Mouse (Mus musculus): ENCODE results near the gene Foxj2. TPM values are rescaled to one million over a fixed set of nuclear protein-coding genes. Genes with fewer than 3 reads are reported as not detected.
A peak's percentile ranks its signal among the peaks of the same experiment; 100 is the strongest.

The Foxj2 gene
- polyA plus RNA-seq, 1 experiment from 2014 or later = 2.0 TPM

- no peak for ATAC-seq
- H3K36me3 ChIP-seq = peaks cover 58% of the 10 kb centered on the region
Observed at GRCm38 (mm10) chr6:122843759-122844158, 24.0 kb downstream of the Foxj2 start.

GRCm38 (mm10) chr6:122852696-122853095, 33.0 kb downstream of the Foxj2 start:
- Histone ChIP-seq H3K9me3 (replicated peaks) (no peaks in the 10 kb centered on the region), H3K4me2 (no peak overlapping the region), H3K4me1 (peaks cover 9% of the 10 kb centered on the region), H3K27ac (no peak overlapping the region), H3K27me3 (replicated peaks) (no peaks in the 10 kb centered on the region), H3K9ac (no peak overlapping the region), H3K36me3 (no peaks in the 10 kb centered on the region), H3K4me3 (no peak overlapping the region)
- 27% methylated on average over 2 of the region's 2 CpGs for WGBS (ENCODE audit: insufficient replicate concordance)
- ATAC-seq = no peak

More at GRCm38 (mm10) chr6:122843759-122844158, 24.0 kb downstream of the Foxj2 start:
- H3K4me1 ChIP-seq = no peaks in the 10 kb centered on the region
- no peak overlapping the region for H3K9ac ChIP-seq
- no peak overlapping the region for H3K4me2 ChIP-seq
- WGBS (ENCODE audit: insufficient replicate concordance) = 81% methylated on average over 6 of the region's 6 CpGs
- H3K4me3 ChIP-seq = no peak overlapping the region
- no peaks in the 10 kb centered on the region for H3K27me3 ChIP-seq (replicated peaks)
- no peak overlapping the region for H3K27ac ChIP-seq
- no peaks in the 10 kb centered on the region for H3K9me3 ChIP-seq (replicated peaks)

- no peak for ATAC-seq
- H3K36me3 ChIP-seq = no peaks in the 10 kb centered on the region
- no peak overlapping the region for H3K4me3 ChIP-seq
- H3K27ac ChIP-seq = no peak overlapping the region
- H3K27me3 ChIP-seq (replicated peaks) = no peaks in the 10 kb centered on the region
- no peak overlapping the region for H3K4me2 ChIP-seq
- no peak overlapping the region for H3K9ac ChIP-seq
- no peaks in the 10 kb centered on the region for H3K9me3 ChIP-seq (replicated peaks)
- 74% methylated on average over 12 of the region's 12 CpGs for WGBS (ENCODE audit: insufficient replicate concordance)
- peaks cover 9% of the 10 kb centered on the region for H3K4me1 ChIP-seq
Observed at GRCm38 (mm10) chr6:122854552-122854951, 34.8 kb downstream of the Foxj2 start.

- Histone ChIP-seq H3K27ac (no peak within 1 kb of the TSS), H3K27me3 (replicated peaks) (no peaks in the 10 kb centered on the region), H3K36me3 (no peaks in the 10 kb centered on the region), H3K9ac (no peak within 1 kb of the TSS), H3K4me3 (no peak within 1 kb of the TSS), H3K9me3 (replicated peaks) (no peaks in the 10 kb centered on the region; the same call in 1 of the 2 replicates), H3K4me1 (peaks cover 9% of the 10 kb centered on the region), H3K4me2 (peak within 1 kb of the TSS; percentile 8; the same call in 1 of the 2 replicates)
- WGBS (ENCODE audit: insufficient replicate concordance) = 15% methylated on average over 7 of the region's 7 CpGs
- ATAC-seq = peak; percentile 74
Observed at GRCm38 (mm10) chr6:122855955-122856354, 36.2 kb downstream of the Foxj2 start, which contains the start of gene C3ar1. Gene C3ar1 (minus strand): TSS chr6:122856161.

GRCm38 (mm10) chr6:122862434-122862833, 42.7 kb downstream of the Foxj2 start:
- Histone ChIP-seq H3K4me1 (no peaks in the 10 kb centered on the region), H3K9me3 (replicated peaks) (peaks cover 12% of the 10 kb centered on the region), H3K27ac (no peak overlapping the region), H3K4me2 (no peak overlapping the region), H3K9ac (no peak overlapping the region), H3K4me3 (no peak overlapping the region), H3K27me3 (replicated peaks) (no peaks in the 10 kb centered on the region), H3K36me3 (no peaks in the 10 kb centered on the region)
- ATAC-seq = no peak
- 57% methylated on average over 6 of the region's 6 CpGs for WGBS (ENCODE audit: insufficient replicate concordance)

GRCm38 (mm10) chr6:122862871-122863270, 43.2 kb downstream of the Foxj2 start:
- WGBS (ENCODE audit: insufficient replicate concordance) = 74% methylated on average over 1 of the region's 1 CpGs
- ATAC-seq = no peak
- H3K9me3 ChIP-seq (replicated peaks) = peaks cover 12% of the 10 kb centered on the region

GRCm38 (mm10) chr6:122867914-122868313, 48.2 kb downstream of the Foxj2 start:
- WGBS (ENCODE audit: insufficient replicate concordance) = 54% methylated on average over 4 of the region's 4 CpGs
- no peak for ATAC-seq
- Histone ChIP-seq H3K4me1 (no peaks in the 10 kb centered on the region), H3K27me3 (replicated peaks) (0 out of 2 replicates have a peak, but pooled peaks cover 8% of the 10 kb centered on the region), H3K9me3 (replicated peaks) (no peaks in the 10 kb centered on the region), H3K9ac (no peak overlapping the region), H3K36me3 (no peaks in the 10 kb centered on the region), H3K27ac (no peak overlapping the region), H3K4me3 (no peak overlapping the region), H3K4me2 (no peak overlapping the region)

More at GRCm38 (mm10) chr6:122862871-122863270, 43.2 kb downstream of the Foxj2 start:
- Histone ChIP-seq H3K4me3 (no peak overlapping the region), H3K9ac (no peak overlapping the region), H3K4me1 (no peaks in the 10 kb centered on the region), H3K27me3 (replicated peaks) (no peaks in the 10 kb centered on the region), H3K36me3 (no peaks in the 10 kb centered on the region), H3K27ac (no peak overlapping the region), H3K4me2 (no peak overlapping the region)

- Histone ChIP-seq H3K27me3 (replicated peaks) (0 out of 2 replicates have a peak, but pooled peaks cover 8% of the 10 kb centered on the region), H3K4me2 (no peak overlapping the region), H3K27ac (no peak overlapping the region), H3K4me3 (no peak overlapping the region), H3K9me3 (replicated peaks) (no peaks in the 10 kb centered on the region), H3K4me1 (peaks cover 4% of the 10 kb centered on the region; the same call in 1 of the 2 replicates), H3K36me3 (no peaks in the 10 kb centered on the region), H3K9ac (no peak overlapping the region)
- no peak for ATAC-seq
- 63% methylated on average over 11 of the region's 11 CpGs for WGBS (ENCODE audit: insufficient replicate concordance)
Observed at GRCm38 (mm10) chr6:122869846-122870245, 50.1 kb downstream of the Foxj2 start.

GRCm38 (mm10) chr6:122872800-122873199, 53.1 kb downstream of the Foxj2 start:
- Histone ChIP-seq H3K4me3 (no peak overlapping the region), H3K4me1 (peaks cover 24% of the 10 kb centered on the region), H3K9ac (no peak overlapping the region), H3K27me3 (replicated peaks) (0 out of 2 replicates have a peak, but pooled peaks cover 8% of the 10 kb centered on the region), H3K27ac (no peak overlapping the region), H3K9me3 (replicated peaks) (no peaks in the 10 kb centered on the region), H3K36me3 (peaks cover 21% of the 10 kb centered on the region), H3K4me2 (no peak overlapping the region)
- ATAC-seq = no peak
- 71% methylated on average over 5 of the region's 5 CpGs for WGBS (ENCODE audit: insufficient replicate concordance)

- H3K4me3 ChIP-seq = peak within 1 kb of the TSS; percentile 94
- WGBS (ENCODE audit: insufficient replicate concordance) = 6% methylated on average over 43 of the region's 43 CpGs
- H3K4me1 ChIP-seq = peaks cover 37% of the 10 kb centered on the region
- peak; percentile 98 for ATAC-seq
- H3K36me3 ChIP-seq = peaks cover 34% of the 10 kb centered on the region
- H3K9ac ChIP-seq = peak within 1 kb of the TSS; percentile 87
- peak within 1 kb of the TSS; percentile 75 for H3K4me2 ChIP-seq
- H3K27ac ChIP-seq = peak within 1 kb of the TSS; percentile 83
- H3K9me3 ChIP-seq (replicated peaks) = no peaks in the 10 kb centered on the region
- H3K27me3 ChIP-seq (replicated peaks) = 0 out of 2 replicates have a peak, but pooled peaks cover 8% of the 10 kb centered on the region
Observed at GRCm38 (mm10) chr6:122873871-122874719, 54.4 kb downstream of the Foxj2 start, which contains the start of gene Necap1. Gene Necap1 (plus strand): TSS chr6:122874474.

GRCm38 (mm10) chr6:122874720-122875389, 55.1 kb downstream of the Foxj2 start:
- Histone ChIP-seq H3K27ac (peak overlapping the region; percentile 83), H3K4me3 (peak overlapping the region; percentile 94), H3K9ac (peak overlapping the region; percentile 87), H3K4me1 (peaks cover 40% of the 10 kb centered on the region), H3K27me3 (replicated peaks) (0 out of 2 replicates have a peak, but pooled peaks cover 2% of the 10 kb centered on the region), H3K4me2 (peak overlapping the region; percentile 75), H3K9me3 (replicated peaks) (no peaks in the 10 kb centered on the region), H3K36me3 (peaks cover 41% of the 10 kb centered on the region)
- WGBS (ENCODE audit: insufficient replicate concordance) = under 1% methylated on average over 31 of the region's 31 CpGs
- ATAC-seq = peak; percentile 56

Data from liver, embryonic 12.5 days (tissue).